Mouse (Mus musculus) layer of hippocampus, adult 9-10 months (tissue): ENCODE data around the gene Clta.

ENCODE experiments used
- DNase-seq: peaks from one replicate; pipeline ENCODE4 v3.0.0; 2022; ENCODE audit warnings: low spot score

The Clta gene

DNA sequence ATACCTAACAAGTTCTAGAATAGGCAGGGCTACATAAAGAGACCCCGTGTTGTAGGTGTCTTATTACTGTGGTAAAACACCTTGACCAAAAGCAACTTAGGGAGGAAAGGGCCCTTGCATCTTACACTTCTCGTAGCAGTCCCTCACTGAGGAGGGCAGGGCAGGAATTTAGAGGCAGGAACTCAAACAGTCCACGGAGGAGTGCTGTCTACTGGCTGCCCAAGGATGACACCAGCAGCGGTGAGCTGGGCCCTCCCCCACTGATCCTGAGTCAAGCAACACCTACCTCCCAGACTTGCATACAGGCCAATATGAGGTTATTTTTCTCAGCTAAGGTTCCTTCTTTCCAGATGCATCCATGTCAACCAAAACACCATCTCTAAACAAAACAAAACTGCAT, 24.0 kb upstream of the Clta start:
- no peak for DNase-seq

DNA sequence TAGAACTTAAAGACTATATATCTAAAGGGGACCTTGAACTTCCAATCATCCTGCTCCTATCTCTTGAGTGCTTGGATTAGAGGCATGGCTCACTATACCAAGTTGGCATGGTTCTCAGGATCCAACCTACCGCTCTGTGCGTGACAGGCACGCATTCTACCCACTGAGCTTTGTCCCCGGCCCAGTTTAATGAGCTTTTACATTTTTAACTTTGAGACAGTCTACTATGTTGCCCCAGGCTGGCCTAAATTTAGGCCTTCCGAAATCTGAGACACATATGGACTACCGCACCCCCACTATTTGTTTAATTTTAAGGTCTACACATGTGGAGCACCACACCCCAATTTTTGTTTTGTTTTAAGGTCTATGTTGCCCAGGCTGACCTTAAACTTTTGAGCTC, 23.4 kb upstream of the Clta start:
- no peak for DNase-seq

DNA sequence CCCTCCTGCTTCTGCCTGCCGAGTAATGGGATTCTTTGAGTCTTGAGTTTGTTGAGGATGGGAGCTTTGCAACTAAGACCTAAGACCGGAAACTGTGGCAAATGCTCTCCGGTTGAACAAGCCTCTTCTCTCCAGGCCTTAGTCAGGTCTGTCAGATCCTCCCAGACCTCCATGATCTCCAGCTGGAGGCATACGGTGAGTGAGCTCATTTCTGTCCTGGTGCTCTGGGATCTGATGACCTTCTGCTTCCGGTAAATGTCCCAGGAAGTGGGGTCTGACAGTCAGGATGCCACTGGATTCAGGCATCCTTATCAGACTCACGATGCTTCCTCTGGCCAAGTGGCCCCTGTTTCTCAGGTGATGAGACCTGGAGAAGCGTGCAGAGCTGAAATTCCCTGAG, 23.0 kb upstream of the Clta start:
- DNase-seq, result no peak

DNA sequence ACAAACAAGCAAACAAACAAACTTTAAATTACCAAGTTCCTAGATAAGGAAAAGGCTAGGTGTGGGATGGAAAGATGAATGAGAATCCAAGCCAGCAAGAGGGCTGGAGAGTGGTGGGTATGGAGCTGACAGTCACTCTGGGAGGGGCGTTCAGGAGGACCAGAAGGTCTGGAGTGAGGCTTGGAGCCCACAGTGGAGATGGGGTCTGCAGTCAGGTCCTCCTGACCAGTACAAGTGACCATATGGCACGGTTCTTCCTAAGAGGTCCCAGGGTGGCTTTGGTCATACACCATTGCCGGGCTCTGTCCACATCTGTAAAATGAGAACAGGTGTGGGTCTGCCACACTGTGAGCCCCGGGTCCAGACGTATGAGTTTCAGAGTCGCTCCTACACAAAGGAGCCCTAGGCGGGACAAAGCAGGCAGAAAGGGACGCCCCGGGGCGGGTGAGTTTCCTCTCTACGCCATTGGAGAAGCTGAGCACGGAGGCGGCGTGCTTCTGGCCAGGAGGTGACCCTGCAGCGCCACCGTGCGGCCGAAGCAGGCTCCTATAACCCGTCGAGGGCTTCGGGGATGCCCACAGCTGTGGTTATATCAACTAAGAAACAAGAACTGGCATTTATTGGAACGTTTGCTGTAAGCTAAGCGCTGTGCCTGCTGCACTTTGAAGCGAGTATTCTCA, 22.1 kb upstream of the Clta start:
- DNase-seq, result peak; percentile 72

DNA sequence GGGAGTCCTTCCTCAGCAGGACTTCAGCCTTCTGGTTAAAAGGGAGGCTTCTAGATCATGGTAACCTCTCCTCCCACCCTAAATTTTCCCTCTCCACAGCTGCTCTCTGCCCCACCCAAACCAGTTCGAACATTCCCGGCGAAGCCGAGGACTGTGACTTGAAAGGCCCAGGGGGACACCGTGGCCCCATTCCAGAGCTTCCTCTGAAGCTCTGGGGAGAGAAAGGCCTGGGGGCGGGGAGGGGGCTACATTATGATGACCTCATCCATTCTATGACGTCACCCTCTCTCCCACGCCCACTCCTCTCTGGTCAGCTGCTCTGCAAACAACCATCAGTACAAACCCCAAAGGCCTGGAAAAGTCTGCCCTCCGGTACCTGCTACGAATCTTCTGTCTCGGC, 21.1 kb upstream of the Clta start, which contains the start of gene Ccin:
TSS of gene Ccin (plus strand) at position 303 of the 400 bp plus-strand sequence.
- no peak for DNase-seq

DNA sequence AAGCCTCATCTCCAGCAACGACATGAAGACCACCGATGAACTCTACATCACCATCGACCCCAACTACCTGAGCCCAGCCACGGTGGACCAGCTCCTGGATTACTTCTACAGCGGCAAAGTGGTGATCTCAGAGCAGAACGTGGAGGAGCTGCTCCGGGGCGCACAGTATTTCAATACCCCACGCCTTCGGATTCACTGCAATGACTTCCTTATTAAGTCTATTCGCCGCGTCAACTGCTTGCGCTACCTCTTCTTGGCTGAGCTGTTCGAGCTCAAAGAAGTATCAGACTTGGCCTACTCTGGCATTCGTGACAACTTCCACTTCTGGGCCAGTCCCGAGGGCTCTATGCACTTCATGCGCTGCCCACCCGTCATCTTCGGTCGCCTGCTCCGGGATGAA, 20.5 kb upstream of the Clta start:
- DNase-seq, result no peak

DNA sequence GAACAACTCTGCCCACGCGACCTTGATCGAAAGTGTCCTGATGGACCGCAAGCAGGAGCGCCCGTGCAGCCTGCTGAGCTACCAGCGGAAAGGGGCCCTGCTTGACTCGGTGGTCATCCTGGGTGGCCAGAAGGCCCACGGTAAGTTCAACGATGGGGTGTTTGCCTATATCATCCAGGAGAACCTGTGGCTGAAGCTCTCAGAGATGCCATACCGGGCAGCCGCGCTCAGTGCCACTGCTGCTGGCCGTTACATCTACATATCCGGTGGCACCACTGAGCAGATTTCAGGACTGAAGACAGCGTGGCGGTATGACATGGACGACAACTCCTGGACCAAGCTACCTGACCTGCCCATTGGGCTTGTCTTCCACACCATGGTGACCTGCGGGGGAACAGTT, 19.9 kb upstream of the Clta start:
- no peak for DNase-seq

DNA sequence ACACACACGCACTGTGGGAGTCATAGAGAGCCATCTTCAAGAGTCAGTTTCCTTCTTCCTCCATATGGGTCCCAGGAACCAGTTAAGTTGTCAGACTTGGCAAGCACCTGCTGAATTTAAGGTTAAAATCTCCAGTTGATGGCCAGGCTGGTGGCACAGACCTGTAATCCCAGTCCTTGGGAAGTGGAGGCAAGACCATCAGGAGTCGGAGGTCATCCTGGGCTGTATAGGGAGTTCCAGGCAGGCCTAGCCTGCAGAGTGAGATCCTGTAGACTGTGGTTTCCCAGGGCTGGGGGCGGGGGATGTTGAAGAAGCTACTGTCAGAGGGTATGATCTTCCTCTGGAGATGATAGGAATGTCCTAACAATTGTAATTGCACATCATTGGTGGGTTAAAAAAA, 15.3 kb upstream of the Clta start:
- DNase-seq, result no peak

DNA sequence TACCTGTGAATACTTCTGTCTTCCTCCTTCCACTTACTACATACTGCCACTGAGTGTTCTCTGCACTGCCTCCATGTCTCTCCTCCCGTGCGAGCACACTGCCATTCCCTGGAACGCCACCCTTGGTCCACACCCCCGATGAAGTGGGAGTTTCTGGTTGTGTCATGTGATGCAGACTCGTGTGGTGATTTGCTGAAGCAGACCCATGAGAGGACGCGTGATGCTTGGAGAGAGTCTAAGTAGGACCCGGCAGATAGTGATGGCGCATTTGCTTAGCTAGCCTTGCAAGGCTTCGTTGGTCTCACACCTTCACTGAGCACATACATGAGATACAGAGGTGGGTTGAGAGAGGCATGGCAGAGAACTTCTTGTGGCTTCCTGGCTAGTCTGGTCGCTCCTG, 11.2 kb upstream of the Clta start:
- DNase-seq, result no peak

DNA sequence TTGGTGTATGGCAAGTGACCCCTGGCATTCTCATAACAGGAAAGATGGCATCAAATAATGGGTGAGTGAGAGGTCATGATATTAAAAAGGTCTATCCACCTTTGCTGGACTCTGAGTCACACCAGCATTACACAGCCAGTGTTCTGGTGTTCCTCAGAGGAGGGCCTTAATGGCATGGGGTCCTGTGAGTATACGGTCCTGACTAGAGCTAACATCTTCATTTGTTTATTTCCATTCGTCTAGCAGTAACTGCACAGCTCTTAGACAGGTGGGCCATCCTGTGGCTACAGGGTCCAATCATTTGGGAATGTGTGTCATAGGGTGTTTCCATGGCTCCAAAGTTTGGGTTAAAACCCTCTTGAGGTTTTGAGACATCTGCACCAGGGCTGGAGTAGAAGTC, 9.9 kb upstream of the Clta start:
- DNase-seq, result no peak

DNA sequence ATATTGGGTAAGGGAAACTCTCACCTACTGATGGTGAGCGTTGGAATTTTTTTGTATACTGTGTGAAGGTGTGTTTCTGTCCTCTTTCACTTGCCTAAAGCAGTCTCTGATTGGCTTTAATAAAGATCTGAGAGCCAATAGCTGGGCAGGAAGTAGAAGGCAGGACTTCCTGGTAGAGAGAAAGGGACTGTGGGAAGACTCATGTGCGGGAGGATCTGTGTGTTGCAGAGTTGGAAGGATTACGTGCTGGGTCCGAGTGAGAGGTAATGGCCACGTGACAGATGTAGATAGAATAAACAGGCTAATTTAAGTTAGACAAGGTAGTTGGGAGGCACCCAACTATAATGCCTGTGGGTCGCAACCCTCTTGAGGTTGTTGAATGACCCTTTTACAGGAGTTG, 630 bp upstream of the Clta start:
- no peak for DNase-seq

DNA sequence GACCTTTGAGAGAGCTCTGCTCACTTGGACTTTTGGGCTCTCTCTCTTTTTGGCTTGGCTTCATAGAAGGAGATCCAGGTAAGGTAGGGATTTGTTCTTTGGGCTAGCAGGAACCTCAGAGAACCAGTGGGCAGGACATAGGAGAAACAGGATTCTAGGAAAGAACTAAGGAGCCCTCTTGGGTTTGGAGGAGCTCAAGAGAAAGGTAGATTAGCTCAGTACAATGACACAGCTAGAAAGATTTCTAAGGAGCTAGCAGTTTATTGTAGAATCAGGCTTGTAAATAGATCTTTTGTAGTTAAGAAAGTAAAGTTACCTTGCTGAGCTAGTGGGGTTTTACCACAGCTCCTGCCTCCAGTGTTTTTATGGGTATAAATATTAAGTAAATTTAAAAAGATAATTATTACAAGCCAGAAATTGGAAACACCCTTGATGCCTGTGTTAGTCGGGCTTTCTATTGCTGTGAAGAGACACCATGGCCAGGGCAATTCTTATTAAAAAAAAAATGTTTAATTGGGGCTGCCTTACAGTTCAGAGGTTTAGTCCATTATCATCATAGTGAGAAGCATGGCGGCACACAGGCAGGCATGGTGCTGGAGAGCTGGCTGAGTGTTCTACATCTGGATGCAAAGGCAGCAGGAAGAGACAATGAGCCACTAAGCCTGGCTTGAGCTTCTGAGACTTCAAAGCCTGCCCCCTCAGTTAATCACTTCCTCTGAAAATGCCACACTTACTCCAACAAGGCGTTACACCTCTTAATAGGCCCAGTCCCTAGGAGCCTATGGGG, 564 bp downstream of the Clta start:
- no peak for DNase-seq

DNA sequence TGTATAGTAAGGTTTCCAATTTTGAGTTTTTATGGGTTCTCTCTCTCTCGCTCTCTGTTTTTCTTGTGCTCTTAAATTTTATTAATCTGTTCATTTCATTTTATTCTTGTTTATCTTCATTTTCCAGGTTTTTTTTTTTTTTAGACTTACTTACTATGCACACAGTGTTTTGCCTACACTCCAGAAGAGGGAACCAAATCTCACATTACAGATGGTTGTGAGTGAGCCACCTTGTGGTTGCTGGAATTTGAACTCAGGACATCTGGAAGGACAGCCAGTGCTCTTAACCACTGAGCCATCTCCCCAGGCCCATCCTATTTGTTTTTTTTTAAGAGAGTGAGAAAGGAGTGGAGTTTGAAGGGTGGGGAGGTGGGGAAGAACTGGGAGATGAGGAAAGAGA, 5.9 kb downstream of the Clta start:
- no peak for DNase-seq

DNA sequence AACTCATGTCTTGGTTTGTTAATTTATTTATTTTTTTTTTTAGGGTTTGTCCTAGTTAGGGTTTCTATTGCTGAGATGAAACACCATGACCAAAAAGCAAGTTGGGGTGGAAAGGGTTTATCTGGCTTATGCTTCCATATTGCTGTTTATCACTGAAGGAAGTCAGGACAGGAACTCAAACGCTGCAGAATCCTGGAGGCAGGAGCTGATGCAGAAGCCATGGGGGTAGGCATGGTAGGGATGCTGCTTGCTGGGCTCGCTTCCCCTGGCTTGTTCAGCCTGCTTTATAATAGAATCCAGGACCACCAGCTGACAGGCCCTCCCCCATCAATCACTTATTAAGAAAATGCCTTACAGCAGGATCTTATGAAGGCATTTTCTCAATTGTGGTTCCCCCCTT, 6.6 kb downstream of the Clta start:
- no peak for DNase-seq

DNA sequence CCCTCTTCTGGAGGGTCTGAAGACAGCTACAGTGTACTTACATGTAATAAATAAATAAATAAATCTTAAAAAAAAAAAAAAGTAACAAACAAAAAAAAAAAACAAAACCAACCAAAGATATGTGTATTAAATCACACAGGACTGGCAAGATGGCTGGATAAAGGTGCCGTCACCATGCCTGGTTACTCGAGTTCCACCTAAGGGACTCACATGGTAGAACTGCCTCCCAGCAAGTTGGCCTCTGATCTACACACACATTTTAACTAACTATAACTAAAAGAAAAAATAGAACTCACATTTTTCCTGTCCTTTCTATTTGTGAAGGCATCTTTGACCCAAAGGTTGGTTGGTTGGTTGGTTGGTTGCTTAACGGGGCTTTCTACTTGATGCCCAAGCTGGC, 7.5 kb downstream of the Clta start:
- no peak for DNase-seq

DNA sequence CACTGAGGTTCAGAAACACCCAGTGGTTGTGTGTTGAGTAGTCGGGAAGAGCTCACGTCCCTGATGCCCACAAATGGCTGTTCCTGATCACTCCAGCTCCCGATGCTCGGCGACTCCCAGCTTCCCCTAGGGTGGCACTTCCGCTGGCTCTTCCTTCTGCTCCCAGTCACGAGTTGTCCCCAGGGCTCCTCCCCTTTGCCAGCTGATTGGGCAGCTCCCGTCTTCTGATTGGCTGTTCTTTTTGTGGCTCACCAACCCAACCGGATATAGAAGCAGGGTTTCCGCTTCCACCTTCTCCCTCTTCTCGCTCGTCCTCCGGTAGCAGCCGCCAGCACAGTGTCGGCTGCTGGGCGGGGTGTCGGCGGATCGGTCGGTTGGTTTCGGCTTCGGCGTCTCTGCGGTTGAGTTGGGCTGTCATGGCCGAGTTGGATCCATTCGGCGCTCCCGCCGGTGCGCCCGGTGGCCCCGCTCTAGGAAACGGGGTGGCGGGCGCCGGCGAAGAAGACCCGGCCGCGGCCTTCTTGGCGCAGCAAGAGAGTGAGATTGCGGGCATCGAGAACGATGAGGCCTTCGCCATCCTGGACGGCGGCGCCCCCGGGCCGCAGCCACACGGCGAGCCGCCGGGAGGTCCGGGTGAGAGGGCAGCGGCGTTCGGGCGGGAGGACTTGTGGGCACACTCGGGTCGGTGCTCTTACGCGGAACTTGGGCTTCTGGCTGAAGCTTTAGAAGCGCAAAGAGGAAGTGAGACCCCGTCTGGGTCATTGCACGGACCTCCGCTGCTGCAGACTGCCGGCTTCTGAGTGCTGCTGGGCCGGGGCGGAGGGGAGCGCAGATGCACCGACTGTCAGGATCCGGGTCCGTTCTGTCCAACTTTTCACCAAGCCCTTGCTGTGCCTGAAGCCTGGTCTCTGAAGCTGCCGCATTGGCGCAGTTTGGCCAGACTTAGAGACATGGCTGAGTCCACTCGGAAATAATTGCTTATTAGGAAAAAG, 8.4 kb downstream of the Clta start:
- peak; percentile 88 for DNase-seq

DNA sequence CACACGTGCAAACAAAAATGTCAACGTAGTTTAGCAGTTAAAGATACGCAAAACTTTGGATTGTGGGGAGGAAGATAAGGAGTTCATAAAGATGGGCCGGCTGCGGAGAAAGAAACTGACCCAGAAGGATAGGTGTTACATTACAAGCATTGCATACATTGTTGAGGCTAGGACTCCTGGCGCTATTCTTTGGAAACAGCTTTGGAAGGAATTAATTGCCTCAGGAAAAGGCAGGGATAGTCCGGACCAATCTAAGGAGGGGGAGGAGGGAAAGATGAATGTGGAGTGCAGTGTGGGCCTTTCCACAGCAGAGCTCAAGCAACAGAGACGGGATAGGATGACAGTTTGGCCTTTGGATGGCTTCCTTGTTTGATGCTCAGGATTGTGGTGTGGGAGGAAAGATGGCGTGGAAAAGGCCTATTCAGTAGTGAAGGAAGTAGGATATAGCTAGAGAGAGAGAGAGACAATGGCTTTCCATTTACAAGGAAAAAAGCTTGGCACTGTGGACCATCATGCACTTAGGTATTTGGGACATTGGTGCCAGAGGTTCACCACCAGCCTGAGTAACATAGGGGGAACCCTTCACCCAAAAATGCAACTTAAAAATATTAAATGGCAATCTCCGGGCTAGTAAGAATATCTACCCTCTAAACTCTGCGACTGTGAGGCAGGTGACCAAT, 9.3 kb downstream of the Clta start:
- no peak for DNase-seq

DNA sequence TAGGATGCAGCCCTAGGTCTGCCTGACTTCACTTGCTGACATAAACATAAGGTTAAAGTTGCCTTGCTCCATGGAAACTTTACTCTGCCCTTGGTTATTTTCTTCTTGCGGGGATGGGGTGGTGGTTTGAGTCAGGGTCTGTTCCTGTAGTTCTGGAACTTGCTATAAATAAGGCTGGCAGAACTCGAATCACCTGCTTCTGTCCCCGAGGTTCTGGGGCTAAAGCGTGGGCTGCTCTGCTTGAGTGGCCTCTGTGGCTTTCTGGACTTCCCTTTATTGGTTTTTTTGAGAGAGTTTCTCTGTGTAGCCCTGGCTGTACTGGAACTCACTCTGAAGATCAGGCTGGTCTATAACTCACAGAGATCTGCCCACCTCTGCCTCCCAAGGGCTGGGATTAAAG, 11.8 kb downstream of the Clta start:
- no peak for DNase-seq

DNA sequence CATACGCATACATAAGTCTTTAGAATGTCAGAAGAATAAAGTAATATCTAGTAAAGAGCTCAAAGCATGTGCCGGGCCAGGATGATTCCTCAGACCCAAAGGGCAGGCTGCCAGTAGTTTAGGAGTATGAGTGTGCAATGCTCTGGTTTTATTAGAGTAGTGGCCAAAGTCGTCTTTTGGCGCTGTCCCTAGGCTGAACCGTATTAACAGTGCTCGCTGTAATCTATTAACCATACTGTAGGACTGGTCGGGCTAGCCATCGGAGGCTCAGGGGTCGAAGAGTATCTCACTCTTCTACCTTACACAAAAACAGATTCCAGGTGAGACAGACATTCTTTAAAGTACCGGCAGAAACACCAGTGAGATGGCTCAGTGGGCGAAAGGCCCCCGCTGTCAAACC, 12.5 kb downstream of the Clta start:
- DNase-seq, result no peak

DNA sequence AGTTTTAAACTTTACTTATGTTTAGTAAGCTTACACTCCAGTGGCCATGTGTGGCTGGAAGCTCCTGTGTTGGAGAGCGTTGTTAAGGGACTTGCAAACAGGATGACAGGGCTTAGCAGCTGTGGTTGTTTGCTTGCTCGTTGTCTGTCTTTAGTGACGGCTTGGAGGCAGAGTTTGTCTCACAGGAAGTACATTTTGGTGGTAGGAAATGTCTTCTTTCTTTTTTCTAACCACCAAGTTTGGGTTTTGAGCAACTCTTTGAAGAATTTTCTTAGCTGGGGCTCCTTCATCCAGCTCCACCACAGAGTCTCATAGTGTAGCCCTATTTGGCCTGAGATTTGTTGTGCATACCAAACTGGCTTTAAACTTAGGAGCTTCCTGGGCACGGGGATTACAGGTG, 18.1 kb downstream of the Clta start:
- DNase-seq, result no peak

DNA sequence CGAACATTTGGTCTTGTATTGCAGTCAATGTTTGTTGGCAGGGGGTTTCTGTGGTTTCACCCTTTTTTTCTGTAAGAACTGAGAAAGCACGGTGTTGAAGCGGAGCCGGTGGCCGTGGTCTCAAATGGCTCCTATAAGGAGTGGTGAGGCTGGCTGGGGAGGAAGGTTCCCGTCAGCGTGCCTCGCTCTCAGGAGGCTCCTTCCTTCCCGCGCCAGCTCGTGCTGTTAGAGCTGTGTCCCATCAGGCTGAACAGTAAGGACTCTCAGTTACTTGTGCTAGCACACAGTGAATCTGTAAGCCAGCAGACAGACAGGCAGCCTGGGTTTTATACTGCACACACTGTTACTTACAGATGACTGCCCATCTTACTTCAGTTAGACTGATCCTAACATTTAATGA, 18.5 kb downstream of the Clta start:
- no peak for DNase-seq

DNA sequence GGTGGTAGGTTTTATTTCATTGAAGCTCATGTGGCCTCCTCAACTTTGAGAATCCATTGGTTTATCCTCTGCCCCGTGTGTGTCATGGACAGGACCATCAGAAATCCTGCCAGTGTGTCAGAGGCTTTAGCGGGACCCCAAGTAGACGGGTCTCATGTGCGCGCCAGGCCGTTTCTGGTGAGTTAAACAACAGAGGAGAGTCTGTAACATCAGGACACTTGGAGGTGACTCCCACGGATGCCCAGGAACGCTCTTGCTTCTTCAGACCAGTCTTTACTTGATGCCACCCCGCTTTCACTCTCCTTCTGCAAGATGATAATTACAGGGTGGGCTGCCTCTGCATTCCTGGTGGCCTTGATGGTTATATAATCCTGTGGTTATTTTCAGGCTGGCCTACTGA, 19.4 kb downstream of the Clta start:
- DNase-seq, result no peak
